Mouse (Mus musculus) neural tube, embryonic 14.5 days (tissue): ENCODE data around the gene Zfp618. TPM values are rescaled to one million over a fixed set of nuclear protein-coding genes. Genes with fewer than 3 reads are reported as not detected.

Source experiments
- ATAC-seq: fragments of 200-750 bp; cut with Nextera tagmentation; 2 replicates; pipeline ENCODE4 v1.8.0; 2017; ENCODE audit warnings: low read depth, mild to moderate bottlenecking, moderate TSS enrichment, moderate library complexity
- H3K27ac ChIP-seq: fragments of 300-500 bp; sonication (generic); 2 replicates; pipeline ENCODE4 v1.5.1; 2014; ENCODE audit warnings: low read depth, mild to moderate bottlenecking, control low read depth, low read length, moderate library complexity, mixed read lengths
- H3K27me3 ChIP-seq: fragments of 300-500 bp; sonication (generic); 2 replicates; pipeline ENCODE4 v1.6.1; 2014; ENCODE audit warnings: low read length; ENCODE audit not compliant: control insufficient read depth, insufficient read depth
- H3K36me3 ChIP-seq: fragments of 300-500 bp; sonication (generic); 2 replicates; pipeline ENCODE4 v1.6.1; 2014; ENCODE audit warnings: low read length, mixed read lengths; ENCODE audit not compliant: control insufficient read depth, insufficient read depth
- H3K4me1 ChIP-seq: fragments of 300-500 bp; sonication (generic); 2 replicates; pipeline ENCODE4 v1.6.1; 2014; ENCODE audit warnings: low read length; ENCODE audit not compliant: control insufficient read depth, insufficient read depth
- H3K4me2 ChIP-seq: fragments of 300-500 bp; sonication (generic); 2 replicates; pipeline ENCODE4 v1.6.1; 2014; ENCODE audit warnings: mild to moderate bottlenecking, low read depth, low read length, control low read depth
- H3K4me3 ChIP-seq: fragments of 300-500 bp; sonication (generic); 2 replicates; pipeline ENCODE4 v1.5.1; 2014; ENCODE audit warnings: low read depth, low read length, control low read depth, mixed read lengths
- H3K9ac ChIP-seq: fragments of 300-500 bp; sonication (generic); replicated peaks from 2 replicates; pipeline ENCODE4 v1.6.1; 2014; ENCODE audit warnings: low read depth, mild to moderate bottlenecking, control low read depth, low read length, mixed read lengths
- H3K9me3 ChIP-seq: fragments of 300-500 bp; sonication (generic); 2 replicates; pipeline ENCODE4 v1.6.1; 2016; ENCODE audit warnings: low read length; ENCODE audit not compliant: control insufficient read depth
- WGBS: fragments of 180-500 bp; shearing (Covaris S2); extraction: QIAGEN DNeasy Blood & Tissue Kit; methylation state at CpG from one replicate; pipeline ENCODE4 v1.1.7; 2014; 5-methylcytosine and 5-hydroxymethylcytosine counted together
- polyA plus RNA-seq: library from polyadenylated mRNA; unstranded; fragments of >200 nt; fragmentation: Nextera tagmentation; extraction: Ambion mirVana; gene quantifications from 2 replicates; pipeline ENCODE4 v1.2.1, GENCODE M21; 2014

The Zfp618 gene
- polyA plus RNA-seq, 1 experiment from 2014 or later: 30.2 TPM

DNA sequence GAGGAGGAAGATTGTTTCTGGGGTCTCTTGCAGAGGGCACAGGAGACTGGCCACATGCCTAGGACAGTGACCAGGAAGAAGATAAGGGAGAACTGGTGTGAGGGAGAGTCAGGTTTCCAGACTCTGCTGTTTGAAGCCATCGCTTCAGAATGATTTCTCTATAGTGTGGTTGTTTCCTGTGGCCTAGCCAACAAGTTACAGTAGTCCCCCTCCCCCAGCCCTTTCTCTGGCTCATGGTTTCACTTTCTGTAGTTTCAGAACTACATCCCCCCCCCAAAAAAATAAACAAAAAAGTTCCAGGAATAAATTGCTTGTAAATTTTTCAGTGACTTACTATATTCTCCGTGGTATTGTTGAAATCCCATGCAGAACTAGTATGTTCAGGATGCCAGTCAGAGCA lies 107.8 kb downstream of the Zfp618 start:
- Histone ChIP-seq H3K27ac (no peak overlapping the region), H3K9me3 (no peaks in the 10 kb centered on the region), H3K4me2 (no peak overlapping the region), H3K4me1 (no peaks in the 10 kb centered on the region), H3K9ac (no peak overlapping the region), H3K4me3 (no peak overlapping the region), H3K27me3 (no peaks in the 10 kb centered on the region), H3K36me3 (0 out of 2 replicates have a peak, but pooled peaks cover 3% of the 10 kb centered on the region)
- 95% methylated on average over 2 of the region's 2 CpGs for WGBS
- ATAC-seq: no peak

DNA sequence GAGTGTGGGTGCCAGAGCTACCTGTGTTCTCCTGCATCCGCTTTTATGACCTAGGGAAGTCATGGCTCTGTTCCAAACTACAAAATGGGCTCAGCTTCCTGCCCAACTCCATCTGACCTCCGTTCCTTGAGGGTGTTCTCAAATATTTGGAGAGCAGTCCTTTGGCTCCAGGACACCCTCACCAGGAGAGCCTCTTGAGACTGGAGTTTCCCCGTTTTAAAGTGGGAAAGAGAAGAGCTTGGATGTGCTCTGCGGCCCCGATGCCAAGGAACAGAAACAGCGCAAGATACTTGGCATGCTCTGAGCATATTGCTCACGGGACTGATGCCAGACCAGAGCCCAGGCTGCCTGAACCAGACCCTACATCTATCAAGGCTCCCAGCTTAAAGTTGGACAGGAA lies 113.8 kb downstream of the Zfp618 start:
- peaks cover 2% of the 10 kb centered on the region; the same call in 1 of the 2 replicates for H3K4me1 ChIP-seq
- H3K9me3 ChIP-seq: no peaks in the 10 kb centered on the region
- H3K4me3 ChIP-seq: no peak overlapping the region
- H3K27me3 ChIP-seq: no peaks in the 10 kb centered on the region
- no peak for ATAC-seq
- peaks cover 11% of the 10 kb centered on the region; the same call in 1 of the 2 replicates for H3K36me3 ChIP-seq
- no peak overlapping the region for H3K9ac ChIP-seq
- H3K27ac ChIP-seq: no peak overlapping the region
- no peak overlapping the region for H3K4me2 ChIP-seq
- 84% methylated on average over 7 of the region's 7 CpGs for WGBS

DNA sequence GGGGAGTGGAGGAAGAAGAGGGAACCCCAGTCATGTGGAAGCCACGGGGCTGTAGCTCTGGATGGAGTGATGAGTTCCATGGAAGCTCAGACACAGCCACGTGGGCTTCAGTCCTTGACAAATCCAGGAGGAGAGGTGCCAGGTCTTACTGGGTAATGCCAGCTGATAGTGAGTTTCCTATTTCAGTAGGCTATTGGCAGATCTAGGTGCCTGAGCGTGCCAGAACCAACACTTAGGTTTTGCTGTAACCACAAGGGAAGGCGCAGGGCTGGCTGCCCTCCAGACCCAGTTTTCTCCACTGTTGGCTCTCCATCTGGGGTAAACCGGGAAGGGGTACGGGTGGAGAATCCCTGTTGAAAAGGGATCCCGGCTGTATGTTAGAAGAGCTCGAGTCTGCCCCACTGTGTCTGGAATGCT lies 119.1 kb downstream of the Zfp618 start:
- WGBS: 66% methylated on average over 8 of the region's 8 CpGs

DNA sequence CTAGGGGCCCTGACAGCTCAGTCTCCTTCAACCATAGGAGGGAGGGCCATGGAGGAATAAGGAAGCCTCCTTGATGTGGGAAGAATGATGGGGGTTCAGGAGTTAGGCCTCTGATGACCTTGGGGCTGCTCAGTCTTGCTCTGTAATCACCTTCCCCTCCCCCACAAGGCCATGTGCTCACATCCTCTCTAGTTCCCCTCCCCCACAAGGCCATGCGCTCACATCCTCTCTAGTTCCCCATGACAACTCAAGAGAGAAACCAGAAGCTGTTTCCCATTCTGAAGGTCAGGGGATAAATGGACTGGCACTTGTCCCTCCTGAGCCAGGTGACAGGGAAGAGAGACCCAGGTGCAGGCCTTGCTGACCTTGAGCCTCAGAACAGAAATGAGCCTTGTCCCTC lies 124.1 kb downstream of the Zfp618 start:
- 100% methylated on average over 1 of the region's 1 CpGs for WGBS
- no peak for ATAC-seq

More for the DNA sequence above, 119.1 kb downstream of the Zfp618 start:
- Histone ChIP-seq H3K4me2 (no peak overlapping the region), H3K9me3 (no peaks in the 10 kb centered on the region), H3K36me3 (peaks cover 12% of the 10 kb centered on the region; the same call in 1 of the 2 replicates), H3K4me1 (peaks cover 8% of the 10 kb centered on the region; the same call in 1 of the 2 replicates), H3K9ac (no peak overlapping the region), H3K27ac (peak overlapping the region; percentile 23), H3K27me3 (no peaks in the 10 kb centered on the region), H3K4me3 (no peak overlapping the region)
- ATAC-seq: peak; percentile 15; the same call in 1 of the 2 replicates

DNA sequence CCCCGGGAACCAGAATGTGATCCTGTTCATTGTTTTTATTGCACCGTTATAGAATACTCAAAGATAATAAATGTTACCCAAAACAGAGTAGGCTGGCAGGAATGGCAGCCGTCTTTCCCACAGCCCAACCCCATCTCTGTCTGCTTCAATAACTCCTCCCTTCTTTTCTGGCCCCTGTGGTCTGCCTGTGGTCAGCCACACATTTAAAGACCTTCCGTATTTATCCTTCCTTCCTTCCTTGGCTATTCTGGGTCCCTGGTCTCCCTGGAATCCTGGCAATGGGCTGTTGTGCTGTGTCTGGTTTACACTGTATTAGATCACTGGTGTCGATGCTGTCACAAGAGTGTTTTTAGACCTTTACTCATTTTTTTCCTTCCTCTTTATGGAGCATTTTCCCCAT lies 125.8 kb downstream of the Zfp618 start:
- ATAC-seq: no peak
- H3K27me3 ChIP-seq: no peaks in the 10 kb centered on the region
- H3K9me3 ChIP-seq: no peaks in the 10 kb centered on the region
- H3K4me2 ChIP-seq: no peak overlapping the region
- 0 out of 2 replicates have a peak, but pooled peaks cover 2% of the 10 kb centered on the region for H3K4me1 ChIP-seq
- no peak overlapping the region for H3K9ac ChIP-seq
- H3K4me3 ChIP-seq: no peak overlapping the region
- H3K27ac ChIP-seq: no peak overlapping the region
- WGBS: 83% methylated on average over 5 of the region's 5 CpGs
- H3K36me3 ChIP-seq: peaks cover 13% of the 10 kb centered on the region; the same call in 1 of the 2 replicates

More for the DNA sequence above, 124.1 kb downstream of the Zfp618 start:
- no peak overlapping the region for H3K9ac ChIP-seq
- H3K4me3 ChIP-seq: no peak overlapping the region
- H3K27me3 ChIP-seq: no peaks in the 10 kb centered on the region
- H3K36me3 ChIP-seq: peaks cover 13% of the 10 kb centered on the region; the same call in 1 of the 2 replicates
- no peak overlapping the region for H3K27ac ChIP-seq
- H3K9me3 ChIP-seq: no peaks in the 10 kb centered on the region
- H3K4me1 ChIP-seq: peaks cover 3% of the 10 kb centered on the region; the same call in 1 of the 2 replicates
- H3K4me2 ChIP-seq: no peak overlapping the region

DNA sequence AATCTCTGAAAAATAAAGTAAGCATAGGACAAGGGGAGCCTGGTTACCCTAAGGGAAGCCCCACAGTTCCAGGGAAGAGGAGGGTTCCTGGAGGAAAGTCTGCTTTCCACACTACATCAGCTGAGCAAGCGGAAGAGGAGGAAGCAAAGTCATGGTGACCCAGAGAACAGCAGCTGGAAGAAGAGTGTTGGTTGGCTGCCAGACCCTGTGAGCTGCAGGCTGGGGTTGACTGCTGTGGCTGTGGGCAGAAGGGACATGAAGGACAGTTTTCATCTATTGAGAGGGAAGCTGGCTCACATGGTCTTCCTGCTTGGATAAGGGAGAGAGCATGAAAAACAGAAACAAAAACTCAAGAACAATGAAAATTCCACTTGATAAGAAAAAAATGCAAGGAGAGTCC lies 132.2 kb downstream of the Zfp618 start:
- no peak overlapping the region for H3K4me2 ChIP-seq
- H3K36me3 ChIP-seq: peaks cover 12% of the 10 kb centered on the region
- H3K27me3 ChIP-seq: no peaks in the 10 kb centered on the region
- no peak for ATAC-seq
- H3K9ac ChIP-seq: no peak overlapping the region
- 93% methylated on average over 1 of the region's 1 CpGs for WGBS
- no peaks in the 10 kb centered on the region for H3K4me1 ChIP-seq
- H3K27ac ChIP-seq: no peak overlapping the region
- H3K4me3 ChIP-seq: no peak overlapping the region
- no peaks in the 10 kb centered on the region for H3K9me3 ChIP-seq

DNA sequence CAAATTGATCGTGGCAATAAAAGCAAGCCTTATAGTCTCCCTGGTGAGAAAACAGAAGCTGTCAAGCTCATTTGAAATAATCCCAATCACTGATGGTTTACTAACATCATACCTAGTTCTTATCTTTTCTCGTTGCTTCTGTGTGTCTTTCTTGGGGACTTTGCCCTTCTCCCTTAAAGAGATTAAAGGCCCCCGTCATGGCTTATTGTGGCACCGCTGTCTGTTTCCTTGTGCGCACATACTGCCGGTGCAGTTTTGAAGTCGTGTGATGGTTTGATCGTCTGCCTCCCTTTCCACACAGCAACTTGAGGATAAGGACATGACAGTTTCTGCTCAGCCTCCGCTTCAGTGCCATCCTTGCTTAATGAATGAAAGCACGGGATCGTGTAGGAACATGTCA lies 135.1 kb downstream of the Zfp618 start:
- H3K9me3 ChIP-seq: no peaks in the 10 kb centered on the region
- H3K4me2 ChIP-seq: no peak overlapping the region
- 91% methylated on average over 11 of the region's 11 CpGs for WGBS
- no peak overlapping the region for H3K4me3 ChIP-seq
- H3K36me3 ChIP-seq: peaks cover 13% of the 10 kb centered on the region
- H3K4me1 ChIP-seq: no peaks in the 10 kb centered on the region
- no peak overlapping the region for H3K9ac ChIP-seq
- H3K27ac ChIP-seq: no peak overlapping the region
- no peaks in the 10 kb centered on the region for H3K27me3 ChIP-seq
- ATAC-seq: no peak

DNA sequence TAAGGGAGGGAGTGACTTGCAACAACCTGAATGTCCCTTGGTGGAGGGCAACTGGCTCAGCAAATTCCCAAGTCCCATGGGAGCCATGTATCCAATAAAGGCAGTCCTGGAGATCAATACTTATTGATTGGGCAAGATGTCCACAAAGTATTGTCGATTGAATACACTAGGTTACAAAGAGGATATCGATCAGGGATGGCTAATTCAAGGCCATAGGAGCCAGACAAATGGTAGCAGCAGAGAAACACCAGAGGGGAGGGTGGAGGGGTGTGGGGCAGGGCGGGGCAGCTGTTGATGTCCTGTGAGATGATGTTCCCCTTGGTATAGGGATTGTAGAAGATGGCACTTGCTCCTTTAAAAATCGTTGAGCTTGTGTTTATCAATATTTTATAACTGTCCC lies 136.7 kb downstream of the Zfp618 start:
- H3K9me3 ChIP-seq: no peaks in the 10 kb centered on the region
- 93% methylated on average over 4 of the region's 4 CpGs for WGBS
- no peaks in the 10 kb centered on the region for H3K27me3 ChIP-seq
- no peak overlapping the region for H3K4me3 ChIP-seq
- no peaks in the 10 kb centered on the region for H3K4me1 ChIP-seq
- no peak for ATAC-seq
- no peak overlapping the region for H3K4me2 ChIP-seq
- H3K27ac ChIP-seq: no peak overlapping the region
- no peak overlapping the region for H3K9ac ChIP-seq
- peaks cover 13% of the 10 kb centered on the region for H3K36me3 ChIP-seq

DNA sequence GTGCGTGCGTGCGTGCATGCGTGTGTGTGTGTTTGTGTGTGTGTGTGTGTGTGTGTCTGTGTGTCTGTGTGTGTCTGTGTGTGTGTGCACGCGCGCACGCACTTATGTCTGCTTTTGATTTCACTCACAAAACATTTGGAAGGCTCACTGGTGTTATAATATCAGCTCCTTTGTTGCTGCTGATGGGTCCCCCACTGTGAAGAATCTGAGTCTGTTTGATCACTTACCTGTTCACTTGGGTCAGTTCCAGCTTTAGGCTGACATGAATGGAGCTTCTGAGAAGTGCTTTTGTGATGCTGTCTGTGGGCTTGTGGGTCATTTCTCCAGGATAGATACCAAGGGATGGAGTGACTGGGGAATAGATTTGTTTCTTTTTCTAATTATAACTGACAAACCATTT lies 140.3 kb downstream of the Zfp618 start:
- 93% methylated on average over 8 of the region's 8 CpGs for WGBS
- H3K4me1 ChIP-seq: no peaks in the 10 kb centered on the region
- H3K27me3 ChIP-seq: no peaks in the 10 kb centered on the region
- ATAC-seq: no peak
- H3K9me3 ChIP-seq: no peaks in the 10 kb centered on the region
- H3K9ac ChIP-seq: no peak overlapping the region
- no peak overlapping the region for H3K4me3 ChIP-seq
- no peak overlapping the region for H3K4me2 ChIP-seq
- peaks cover 6% of the 10 kb centered on the region; the same call in 1 of the 2 replicates for H3K36me3 ChIP-seq
- no peak overlapping the region for H3K27ac ChIP-seq
